Mouse (Mus musculus) midbrain, embryonic 13.5 days (tissue): ENCODE measurements at regions not wholly inside any gene's neighbourhood (a gene's known extent, or its start where the extent isn't known, plus 50 kb on each side); places are given as distances from the start of the nearest gene placed in this dataset. TPM values are rescaled to one million over a fixed set of nuclear protein-coding genes. Genes with fewer than 3 reads are reported as not detected.

Source experiments
- ATAC-seq: fragments of 200-750 bp; cut with Nextera tagmentation; 2 replicates; pipeline ENCODE4 v1.8.0; 2017; ENCODE audit warnings: mild to moderate bottlenecking, moderate TSS enrichment, moderate library complexity
- H3K27ac ChIP-seq: fragments of 300-500 bp; sonication (generic); 2 replicates; pipeline ENCODE4 v1.5.1; 2015; ENCODE audit warnings: inconsistent platforms, mild to moderate bottlenecking, moderate library complexity
- H3K27me3 ChIP-seq: fragments of 300-500 bp; sonication (generic); 2 replicates; pipeline ENCODE4 v1.6.1; 2015; ENCODE audit warnings: mild to moderate bottlenecking, inconsistent platforms
- H3K36me3 ChIP-seq: fragments of 300-500 bp; sonication (generic); 2 replicates; pipeline ENCODE4 v1.6.1; 2015; ENCODE audit warnings: mild to moderate bottlenecking, inconsistent platforms
- H3K4me1 ChIP-seq: fragments of 300-500 bp; sonication (generic); replicated peaks from 2 replicates; pipeline ENCODE4 v1.6.1; 2015; ENCODE audit warnings: inconsistent platforms
- H3K4me2 ChIP-seq: fragments of 300-500 bp; sonication (generic); replicated peaks from 2 replicates; pipeline ENCODE4 v1.6.1; 2015; ENCODE audit warnings: moderate library complexity, mild to moderate bottlenecking, inconsistent platforms
- H3K4me3 ChIP-seq: fragments of 300-500 bp; sonication (generic); replicated peaks from 2 replicates; pipeline ENCODE4 v1.5.1; 2015; ENCODE audit warnings: mild to moderate bottlenecking, inconsistent platforms
- H3K9ac ChIP-seq: fragments of 300-500 bp; sonication (generic); replicated peaks from 2 replicates; pipeline ENCODE4 v1.6.1; 2015; ENCODE audit warnings: mild to moderate bottlenecking, inconsistent platforms
- H3K9me3 ChIP-seq: fragments of 300-500 bp; sonication (generic); 2 replicates; pipeline ENCODE4 v1.6.1; 2016; ENCODE audit warnings: mild to moderate bottlenecking, inconsistent platforms
- WGBS: fragments of 180-500 bp; shearing (Covaris S2); methylation state at CpG from one replicate; pipeline ENCODE4 v1.1.7; 2015; 5-methylcytosine and 5-hydroxymethylcytosine counted together
- microRNA-seq: library from miRNA; unstranded; fragments of <30 nt; microRNA quantifications from one replicate; pipeline ENCODE4, GENCODE M21; 2016

DNA sequence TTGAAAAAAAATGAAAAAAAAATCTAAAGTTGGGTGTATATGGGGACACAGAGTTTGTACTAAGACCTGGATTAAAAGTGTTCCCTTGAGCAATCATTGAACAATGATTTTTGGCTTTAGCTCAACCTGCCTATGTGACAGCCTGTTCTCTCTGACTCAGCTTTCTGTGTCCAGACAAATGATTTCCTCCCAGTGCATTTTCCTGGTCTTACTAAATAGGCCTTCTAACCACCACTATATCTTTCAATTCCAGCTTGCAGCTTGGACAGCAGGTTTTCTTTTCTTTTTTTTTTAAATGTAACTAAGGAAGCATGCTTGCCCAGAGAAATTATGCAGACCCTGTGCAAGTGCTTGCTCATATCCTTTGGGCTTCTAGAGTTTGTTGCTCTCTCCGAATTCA, 850.2 kb downstream of the Tlr4 start:
- H3K4me2 ChIP-seq: no peak overlapping the region
- WGBS: 95% methylated on average over 1 of the region's 1 CpGs
- no peak overlapping the region for H3K9ac ChIP-seq
- H3K27me3 ChIP-seq: no peaks in the 10 kb centered on the region
- no peak for ATAC-seq
- 0 out of 2 replicates have a peak, but pooled peaks cover 2% of the 10 kb centered on the region for H3K9me3 ChIP-seq
- no peak overlapping the region for H3K4me3 ChIP-seq
- no peak overlapping the region for H3K27ac ChIP-seq
- H3K4me1 ChIP-seq: no peaks in the 10 kb centered on the region
- H3K36me3 ChIP-seq: no peaks in the 10 kb centered on the region

- Histone ChIP-seq H3K27me3 (no peaks in the 10 kb centered on the region), H3K9me3 (no peaks in the 10 kb centered on the region), H3K4me2 (no peak overlapping the region), H3K27ac (no peak overlapping the region), H3K36me3 (no peaks in the 10 kb centered on the region), H3K9ac (no peak overlapping the region), H3K4me1 (no peaks in the 10 kb centered on the region), H3K4me3 (no peak overlapping the region)
- no peak for ATAC-seq
Observed at GRCm38 (mm10) chr4:67698438-67698837, 871.1 kb downstream of the Tlr4 start.

Small RNAs in the stretch of these regions (microRNA-seq; reads per million reads assigned to microRNA genes)
- not detected for gene Gm44497
